Mouse (Mus musculus) kidney, embryonic 16.5 days (tissue): ENCODE measurements at regions not wholly inside any gene's neighbourhood (a gene's known extent, or its start where the extent isn't known, plus 50 kb on each side); places are given as distances from the start of the nearest gene placed in this dataset.

Source experiments
- ATAC-seq: fragments of 200-750 bp; cut with Nextera tagmentation; 2 replicates; pipeline ENCODE4 v1.8.0; 2017; ENCODE audit warnings: moderate TSS enrichment; ENCODE audit not compliant: low FRiP score, low TSS enrichment
- H3K27ac ChIP-seq: fragments of 300-500 bp; sonication (generic); 2 replicates; pipeline ENCODE4 v1.5.1; 2014; ENCODE audit warnings: low read length
- H3K27me3 ChIP-seq: fragments of 300-500 bp; sonication (generic); 2 replicates; pipeline ENCODE4 v1.6.1; 2014; ENCODE audit warnings: low read length, control low read depth, mixed read lengths; ENCODE audit not compliant: insufficient read depth
- H3K36me3 ChIP-seq: fragments of 300-500 bp; sonication (generic); 2 replicates; pipeline ENCODE4 v1.6.1; 2014; ENCODE audit warnings: low read length, control low read depth, mixed read lengths; ENCODE audit not compliant: insufficient read depth
- H3K4me1 ChIP-seq: fragments of 300-500 bp; sonication (generic); 2 replicates; pipeline ENCODE4 v1.6.1; 2014; ENCODE audit warnings: low read length, control low read depth, mixed read lengths; ENCODE audit not compliant: insufficient read depth
- H3K4me2 ChIP-seq: fragments of 300-500 bp; sonication (generic); replicated peaks from 2 replicates; pipeline ENCODE4 v1.6.1; 2014; ENCODE audit warnings: low read depth, low read length
- H3K4me3 ChIP-seq: fragments of 300-500 bp; sonication (generic); 2 replicates; pipeline ENCODE4 v1.5.1; 2014; ENCODE audit warnings: mild to moderate bottlenecking, low read length
- H3K9ac ChIP-seq: fragments of 300-500 bp; sonication (generic); replicated peaks from 2 replicates; pipeline ENCODE4 v1.6.1; 2014; ENCODE audit warnings: low read length
- H3K9me3 ChIP-seq: fragments of 300-500 bp; sonication (generic); 2 replicates; pipeline ENCODE4 v1.6.1; 2016; ENCODE audit warnings: low read length, control low read depth
- WGBS: fragments of 180-500 bp; shearing (Covaris S2); extraction: QIAGEN DNeasy Blood & Tissue Kit; methylation state at CpG from one replicate; pipeline ENCODE4 v1.1.7; 2014; 5-methylcytosine and 5-hydroxymethylcytosine counted together

- no peak overlapping the region for H3K9ac ChIP-seq
- no peak for ATAC-seq
- H3K36me3 ChIP-seq: no peaks in the 10 kb centered on the region
- WGBS: 92% methylated on average over 2 of the region's 2 CpGs
- H3K27ac ChIP-seq: no peak overlapping the region
- no peaks in the 10 kb centered on the region for H3K9me3 ChIP-seq
- H3K4me2 ChIP-seq: no peak overlapping the region
- H3K27me3 ChIP-seq: peaks cover 33% of the 10 kb centered on the region
- H3K4me3 ChIP-seq: no peak overlapping the region
- peaks cover 35% of the 10 kb centered on the region for H3K4me1 ChIP-seq
Measured at GRCm38 (mm10) chr7:98768460-98768859, 65.6 kb downstream of the Thap12 start.

DNA sequence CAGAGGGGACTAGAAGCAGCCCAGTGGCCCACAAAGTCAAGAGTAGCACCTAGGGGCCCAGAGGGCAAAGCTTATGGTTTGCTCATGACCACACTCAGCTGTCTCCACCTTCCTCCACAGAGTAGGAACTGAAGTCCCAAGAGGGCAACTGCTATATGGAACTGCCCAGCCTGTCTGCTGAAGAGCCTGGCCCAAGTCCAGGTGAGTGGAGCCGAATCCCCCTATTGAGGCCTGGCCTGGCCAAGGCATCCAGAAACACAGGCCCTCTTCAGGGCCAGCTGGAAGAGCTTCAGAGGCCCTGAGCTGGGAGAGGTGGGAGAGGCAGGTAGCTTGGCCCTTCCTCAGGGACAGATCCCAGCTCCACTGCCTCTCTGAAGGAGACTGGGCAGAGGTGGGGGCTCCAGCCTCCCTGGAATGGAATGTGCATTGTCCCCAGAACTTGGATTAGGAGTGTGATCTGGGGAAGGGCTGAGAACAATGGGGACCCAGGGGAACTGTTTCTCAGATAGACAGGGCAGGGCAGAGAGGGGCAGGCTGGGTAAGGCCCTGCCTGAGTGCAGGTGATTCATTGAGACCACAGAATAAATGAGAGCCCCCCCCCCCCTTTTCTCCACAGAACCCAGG is 65.7 kb upstream of the Wnt11 start:
- no peak overlapping the region for H3K27ac ChIP-seq
- WGBS: 29% methylated on average over 1 of the region's 1 CpGs
- H3K9me3 ChIP-seq: no peaks in the 10 kb centered on the region
- ATAC-seq: 0 out of 2 replicates have a peak, but pooled peaks have one; percentile 29
- H3K9ac ChIP-seq: no peak overlapping the region
- peaks cover 33% of the 10 kb centered on the region for H3K27me3 ChIP-seq
- H3K36me3 ChIP-seq: no peaks in the 10 kb centered on the region
- no peak overlapping the region for H3K4me3 ChIP-seq
- no peak overlapping the region for H3K4me2 ChIP-seq
- peaks cover 27% of the 10 kb centered on the region for H3K4me1 ChIP-seq

DNA sequence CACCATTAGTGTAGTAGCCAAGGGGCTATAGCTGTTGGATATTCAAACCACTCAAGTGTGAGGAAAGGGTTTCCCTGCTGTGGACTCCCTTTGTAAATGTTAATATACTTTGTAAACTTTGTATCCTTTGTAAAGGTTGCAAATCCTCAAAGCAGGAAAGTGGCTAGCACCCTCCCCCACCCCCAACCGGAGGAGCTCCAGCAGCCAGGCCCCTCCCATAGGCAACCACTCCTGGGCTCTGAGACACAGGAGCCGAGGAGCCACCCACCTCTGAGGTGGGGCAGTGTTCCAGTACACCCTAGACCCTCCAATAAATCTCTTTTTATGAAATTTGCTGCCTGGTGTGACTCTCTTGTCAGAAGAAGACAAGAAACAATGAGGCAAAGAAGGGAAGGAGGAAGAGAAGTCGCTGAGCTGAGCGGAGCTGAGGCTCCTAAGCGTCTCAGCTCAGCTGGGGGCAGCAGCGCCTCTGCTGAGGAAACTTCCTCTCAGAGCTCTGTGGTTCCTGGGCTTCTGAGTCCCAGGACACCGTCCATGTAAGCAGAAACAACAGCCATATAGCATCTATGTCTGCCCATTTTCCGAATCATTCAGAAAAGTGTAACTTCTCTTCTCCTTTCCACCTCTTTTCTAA is 64.5 kb upstream of the Wnt11 start:
- WGBS: 11% methylated on average over 8 of the region's 8 CpGs
- Histone ChIP-seq H3K4me1 (peaks cover 22% of the 10 kb centered on the region), H3K9me3 (no peaks in the 10 kb centered on the region), H3K36me3 (no peaks in the 10 kb centered on the region), H3K27ac (peak overlapping the region; percentile 73; the same call in 1 of the 2 replicates), H3K9ac (peak overlapping the region; percentile 19; the same call in 1 of the 2 replicates), H3K27me3 (peaks cover 33% of the 10 kb centered on the region), H3K4me3 (peak overlapping the region; percentile 17; the same call in 1 of the 2 replicates), H3K4me2 (peak overlapping the region; percentile 38)
- ATAC-seq: peak; percentile 53; the same call in 1 of the 2 replicates

- H3K9me3 ChIP-seq: no peaks in the 10 kb centered on the region
- no peak overlapping the region for H3K4me3 ChIP-seq
- no peak overlapping the region for H3K27ac ChIP-seq
- H3K27me3 ChIP-seq: peaks cover 28% of the 10 kb centered on the region
- H3K4me1 ChIP-seq: peaks cover 22% of the 10 kb centered on the region
- no peaks in the 10 kb centered on the region for H3K36me3 ChIP-seq
- no peak overlapping the region for H3K4me2 ChIP-seq
- 46% methylated on average over 7 of the region's 7 CpGs for WGBS
- ATAC-seq: no peak
- H3K9ac ChIP-seq: no peak overlapping the region
Measured at GRCm38 (mm10) chr7:98771134-98771775, 63.7 kb upstream of the Wnt11 start.

- H3K9me3 ChIP-seq: no peaks in the 10 kb centered on the region
- H3K4me1 ChIP-seq: peaks cover 37% of the 10 kb centered on the region
- WGBS: 65% methylated on average over 4 of the region's 4 CpGs
- H3K9ac ChIP-seq: no peak overlapping the region
- no peak for ATAC-seq
- no peaks in the 10 kb centered on the region for H3K36me3 ChIP-seq
- H3K27ac ChIP-seq: no peak overlapping the region
- no peak overlapping the region for H3K4me3 ChIP-seq
- H3K4me2 ChIP-seq: no peak overlapping the region
- peaks cover 9% of the 10 kb centered on the region; the same call in 1 of the 2 replicates for H3K27me3 ChIP-seq
Measured at GRCm38 (mm10) chr7:98774597-98774996, 60.3 kb upstream of the Wnt11 start.

- Histone ChIP-seq H3K27me3 (peaks cover 9% of the 10 kb centered on the region; the same call in 1 of the 2 replicates), H3K4me3 (no peak overlapping the region), H3K9ac (no peak overlapping the region), H3K27ac (no peak overlapping the region), H3K9me3 (no peaks in the 10 kb centered on the region), H3K36me3 (no peaks in the 10 kb centered on the region), H3K4me2 (no peak overlapping the region), H3K4me1 (peaks cover 35% of the 10 kb centered on the region)
- WGBS: 79% methylated on average over 8 of the region's 8 CpGs
- ATAC-seq: no peak
Measured at GRCm38 (mm10) chr7:98775031-98775430, 59.9 kb upstream of the Wnt11 start.

DNA sequence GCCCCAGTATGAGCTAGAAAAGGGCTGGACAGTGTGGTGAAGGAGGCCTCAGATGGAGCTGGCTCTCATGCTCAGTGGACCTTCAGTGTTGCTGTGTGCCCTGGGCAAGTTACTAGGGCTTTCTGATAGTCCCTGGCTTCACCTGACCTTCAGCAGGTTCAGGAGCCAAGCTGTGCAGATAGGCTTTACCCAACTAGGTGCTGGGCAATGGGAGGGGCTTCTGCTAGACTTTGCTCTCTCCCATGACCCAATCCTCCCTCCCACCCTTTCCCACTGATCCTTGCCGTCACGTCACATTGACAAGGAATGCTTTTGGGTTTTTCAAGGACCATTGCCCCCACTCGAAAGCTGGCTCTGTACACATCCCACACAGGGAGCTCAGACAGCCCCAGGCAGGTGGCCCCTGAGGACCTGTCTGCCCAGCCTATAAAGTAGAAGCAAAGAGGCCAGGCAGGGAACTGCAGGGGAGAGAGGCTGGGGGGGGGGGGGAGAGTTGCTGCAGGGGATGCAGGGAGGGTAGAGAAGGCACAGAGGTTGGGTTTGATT is 57.5 kb upstream of the Wnt11 start:
- H3K27me3 ChIP-seq: peaks cover 4% of the 10 kb centered on the region; the same call in 1 of the 2 replicates
- 24% methylated on average over 3 of the region's 3 CpGs for WGBS
- no peak overlapping the region for H3K4me3 ChIP-seq
- peaks cover 20% of the 10 kb centered on the region for H3K4me1 ChIP-seq
- H3K36me3 ChIP-seq: no peaks in the 10 kb centered on the region
- ATAC-seq: peak; percentile 73
- H3K9me3 ChIP-seq: no peaks in the 10 kb centered on the region
- H3K4me2 ChIP-seq: no peak overlapping the region
- H3K27ac ChIP-seq: peak overlapping the region; percentile 31; the same call in 1 of the 2 replicates
- H3K9ac ChIP-seq: no peak overlapping the region

DNA sequence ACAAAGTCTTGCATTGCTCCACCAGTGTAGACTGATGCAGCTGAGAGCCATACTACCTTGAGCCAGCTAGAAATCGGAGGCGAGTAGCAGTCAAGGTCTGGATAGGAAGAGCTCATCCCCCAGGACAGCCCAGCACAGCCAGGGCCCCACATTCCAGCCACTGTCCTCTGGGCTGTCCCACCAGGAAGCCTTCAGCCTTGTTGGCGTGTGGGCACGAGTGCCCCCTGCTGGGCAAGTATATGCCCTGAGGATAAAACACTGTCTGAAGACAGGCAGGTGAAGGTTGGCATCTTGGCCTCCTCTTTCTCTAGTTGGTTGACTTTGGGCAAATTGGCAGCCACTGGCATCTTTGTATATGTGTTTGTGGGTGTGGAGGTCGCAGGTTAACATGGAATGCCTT is 56.0 kb upstream of the Wnt11 start:
- no peak overlapping the region for H3K9ac ChIP-seq
- H3K9me3 ChIP-seq: no peaks in the 10 kb centered on the region
- peaks cover 27% of the 10 kb centered on the region for H3K4me1 ChIP-seq
- no peak overlapping the region for H3K4me3 ChIP-seq
- ATAC-seq: peak; percentile 49; the same call in 1 of the 2 replicates
- 8% methylated on average over 5 of the region's 5 CpGs for WGBS
- H3K27me3 ChIP-seq: peaks cover 2% of the 10 kb centered on the region; the same call in 1 of the 2 replicates
- no peaks in the 10 kb centered on the region for H3K36me3 ChIP-seq
- no peak overlapping the region for H3K4me2 ChIP-seq
- H3K27ac ChIP-seq: no peak overlapping the region

DNA sequence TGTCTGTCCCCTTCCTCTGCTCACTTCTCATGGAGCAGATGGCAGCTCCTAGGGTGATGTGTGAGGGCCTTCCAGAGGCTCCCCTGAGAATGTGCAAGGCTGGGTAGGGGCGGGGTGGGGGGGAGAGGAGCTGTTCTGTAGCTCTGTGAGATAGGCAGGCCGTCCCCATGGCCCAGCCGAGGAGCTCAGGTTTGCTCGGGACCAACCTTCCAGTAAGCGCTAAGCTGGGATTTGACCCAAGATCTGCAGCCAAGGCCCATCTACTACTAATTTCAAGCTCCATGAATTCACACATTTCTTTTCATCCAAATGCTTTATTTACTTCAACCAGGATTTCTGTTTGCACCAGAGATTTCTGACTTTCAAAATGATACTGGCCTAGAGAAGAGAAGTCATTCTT is 51.4 kb upstream of the Wnt11 start:
- Histone ChIP-seq H3K4me2 (no peak overlapping the region), H3K27me3 (no peaks in the 10 kb centered on the region), H3K9me3 (no peaks in the 10 kb centered on the region), H3K9ac (no peak overlapping the region), H3K27ac (peak overlapping the region; percentile 87), H3K36me3 (no peaks in the 10 kb centered on the region), H3K4me3 (no peak overlapping the region), H3K4me1 (peaks cover 29% of the 10 kb centered on the region)
- 56% methylated on average over 4 of the region's 5 CpGs for WGBS
- ATAC-seq: no peak
